Mouse (Mus musculus): ENCODE results near the gene Gpr84. TPM values are rescaled to one million over a fixed set of nuclear protein-coding genes. Genes with fewer than 3 reads are reported as not detected.

Gpr84 gene
- polyA plus RNA-seq (2012; rRNA removed), result 0.06 and 0.11 TPM in 2 replicates

DNA sequence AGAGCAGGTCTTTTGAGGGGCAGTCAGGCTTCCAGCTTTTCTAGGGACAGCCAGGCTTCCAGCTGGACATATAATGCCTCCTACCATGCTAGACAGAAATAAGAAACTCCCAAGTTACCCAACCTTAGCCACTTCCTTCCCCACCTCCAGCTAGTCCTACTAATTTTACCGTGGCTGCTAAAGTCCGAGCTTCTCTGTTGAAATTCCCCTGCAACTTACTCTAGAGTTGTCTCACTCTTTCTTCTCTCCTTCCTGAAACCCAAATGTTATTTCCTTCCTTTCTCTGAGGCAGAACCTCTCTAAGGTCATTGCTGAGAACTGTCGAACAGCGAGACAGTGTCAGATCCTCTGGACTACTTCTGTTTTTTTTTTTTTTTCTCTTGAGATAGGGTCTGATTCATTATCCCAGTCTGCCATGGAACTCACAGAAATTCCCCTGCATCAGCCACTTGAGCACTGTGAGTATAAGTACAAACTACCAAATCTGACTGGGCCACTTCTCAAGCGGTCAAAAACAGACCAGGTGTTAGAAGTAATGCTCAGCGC, at the start of gene Gpr84:
Gene Gpr84 (minus strand): TSS at position 248 of the 546 bp plus-strand sequence.
- Histone ChIP-seq H3K36me3 (ENCODE audit: control insufficient read depth, insufficient read depth, low read length) (no peaks in the 10 kb centered on the region), H3K4me3 (ENCODE audit: low read depth, low read length) (no peak within 1 kb of the TSS), H3K27me3 (ENCODE audit: control insufficient read depth, insufficient read depth, low read length) (no peaks in the 10 kb centered on the region), H3K27ac (ENCODE audit: insufficient read depth, low read depth, low read length) (no peak within 1 kb of the TSS), H3K4me1 (ENCODE audit: control insufficient read depth, insufficient read depth, insufficient read length, low read length) (peaks cover 20% of the 10 kb centered on the region)
- WGBS, result 73% methylated on average over 6 of the region's 6 CpGs
- TF ChIP-seq CTCF (IDR thresholded peaks at IDR 0.05; ENCODE audit: extremely low read depth, insufficient read length, insufficient replicate concordance, low read depth, low read length), result no peak
- no peak for TF ChIP-seq POLR2A (IDR thresholded peaks at IDR 0.05; ENCODE audit: low read depth, low read length)

GRCm38 (mm10) chr15:103359869-103360602, 49.6 kb upstream of the Gpr84 start:
- TF ChIP-seq CTCF (IDR thresholded peaks at IDR 0.05; ENCODE audit: extremely low read depth, insufficient read length, insufficient replicate concordance, low read depth, low read length) (no peak), POLR2A (IDR thresholded peaks at IDR 0.05; ENCODE audit: low read depth, low read length) (no peak)
- Histone ChIP-seq H3K36me3 (ENCODE audit: control insufficient read depth, insufficient read depth, low read length) (peaks cover 2% of the 10 kb centered on the region; the same call in 1 of the 2 replicates), H3K27ac (ENCODE audit: insufficient read depth, low read depth, low read length) (no peak overlapping the region), H3K27me3 (ENCODE audit: control insufficient read depth, insufficient read depth, low read length) (no peaks in the 10 kb centered on the region), H3K4me3 (ENCODE audit: low read depth, low read length) (no peak overlapping the region), H3K4me1 (ENCODE audit: control insufficient read depth, insufficient read depth, insufficient read length, low read length) (peaks cover 3% of the 10 kb centered on the region; the same call in 1 of the 2 replicates)
- WGBS, result 88% methylated on average over 5 of the region's 5 CpGs

GRCm38 (mm10) chr15:103359122-103359510, 48.7 kb upstream of the Gpr84 start:
- TF ChIP-seq POLR2A (IDR thresholded peaks at IDR 0.05; ENCODE audit: low read depth, low read length), result no peak
- no peak for TF ChIP-seq CTCF (IDR thresholded peaks at IDR 0.05; ENCODE audit: extremely low read depth, insufficient read length, insufficient replicate concordance, low read depth, low read length)
- H3K4me3 ChIP-seq (ENCODE audit: low read depth, low read length), result no peak overlapping the region
- peaks cover 3% of the 10 kb centered on the region; the same call in 1 of the 2 replicates for H3K4me1 ChIP-seq (ENCODE audit: control insufficient read depth, insufficient read depth, insufficient read length, low read length)
- WGBS, result 64% methylated on average over 1 of the region's 1 CpGs
- H3K27ac ChIP-seq (ENCODE audit: insufficient read depth, low read depth, low read length), result no peak overlapping the region
- no peaks in the 10 kb centered on the region for H3K27me3 ChIP-seq (ENCODE audit: control insufficient read depth, insufficient read depth, low read length)
- peaks cover 3% of the 10 kb centered on the region for H3K36me3 ChIP-seq (ENCODE audit: control insufficient read depth, insufficient read depth, low read length)

GRCm38 (mm10) chr15:103358278-103359121, 48.1 kb upstream of the Gpr84 start:
- no peak overlapping the region for H3K27ac ChIP-seq (ENCODE audit: insufficient read depth, low read depth, low read length)
- peaks cover 3% of the 10 kb centered on the region; the same call in 1 of the 2 replicates for H3K4me1 ChIP-seq (ENCODE audit: control insufficient read depth, insufficient read depth, insufficient read length, low read length)
- 48% methylated on average over 4 of the region's 4 CpGs for WGBS
- no peaks in the 10 kb centered on the region for H3K27me3 ChIP-seq (ENCODE audit: control insufficient read depth, insufficient read depth, low read length)
- no peak overlapping the region for H3K4me3 ChIP-seq (ENCODE audit: low read depth, low read length)
- H3K36me3 ChIP-seq (ENCODE audit: control insufficient read depth, insufficient read depth, low read length), result peaks cover 4% of the 10 kb centered on the region
- no peak for TF ChIP-seq CTCF (IDR thresholded peaks at IDR 0.05; ENCODE audit: extremely low read depth, insufficient read length, insufficient replicate concordance, low read depth, low read length)
- no peak for TF ChIP-seq POLR2A (IDR thresholded peaks at IDR 0.05; ENCODE audit: low read depth, low read length)

- 70% methylated on average over 4 of the region's 4 CpGs for WGBS
- TF ChIP-seq POLR2A (IDR thresholded peaks at IDR 0.05; ENCODE audit: low read depth, low read length) (no peak), CTCF (IDR thresholded peaks at IDR 0.05; ENCODE audit: extremely low read depth, insufficient read length, insufficient replicate concordance, low read depth, low read length) (no peak)
- Histone ChIP-seq H3K27ac (ENCODE audit: insufficient read depth, low read depth, low read length) (no peak overlapping the region), H3K4me1 (ENCODE audit: control insufficient read depth, insufficient read depth, insufficient read length, low read length) (peaks cover 3% of the 10 kb centered on the region; the same call in 1 of the 2 replicates), H3K4me3 (ENCODE audit: low read depth, low read length) (no peak overlapping the region), H3K27me3 (ENCODE audit: control insufficient read depth, insufficient read depth, low read length) (no peaks in the 10 kb centered on the region), H3K36me3 (ENCODE audit: control insufficient read depth, insufficient read depth, low read length) (peaks cover 6% of the 10 kb centered on the region)
These were observed 47.4 kb upstream of the Gpr84 start for GRCm38 (mm10) chr15:103357817-103358216.

GRCm38 (mm10) chr15:103356130-103356529, 45.7 kb upstream of the Gpr84 start:
- Histone ChIP-seq H3K27me3 (ENCODE audit: control insufficient read depth, insufficient read depth, low read length) (no peaks in the 10 kb centered on the region), H3K36me3 (ENCODE audit: control insufficient read depth, insufficient read depth, low read length) (peaks cover 9% of the 10 kb centered on the region), H3K4me1 (ENCODE audit: control insufficient read depth, insufficient read depth, insufficient read length, low read length) (no peaks in the 10 kb centered on the region; the same call in 1 of the 2 replicates), H3K4me3 (ENCODE audit: low read depth, low read length) (no peak overlapping the region), H3K27ac (ENCODE audit: insufficient read depth, low read depth, low read length) (no peak overlapping the region)
- 84% methylated on average over 4 of the region's 4 CpGs for WGBS
- TF ChIP-seq CTCF (IDR thresholded peaks at IDR 0.05; ENCODE audit: extremely low read depth, insufficient read length, insufficient replicate concordance, low read depth, low read length) (no peak), POLR2A (IDR thresholded peaks at IDR 0.05; ENCODE audit: low read depth, low read length) (no peak)

All from small intestine, adult 2 months (tissue).